Mouse (Mus musculus): ENCODE measurements around the gene Pdzk1.

- no peak for TF ChIP-seq POLR2A (IDR thresholded peaks at IDR 0.05; ENCODE audit: extremely low read depth, insufficient read depth, low read length)
- no peak for TF ChIP-seq CTCF (IDR thresholded peaks at IDR 0.05; ENCODE audit: extremely low read depth, insufficient read depth, low read length)
Observed at GRCm38 (mm10) chr3:96788506-96788905, 40.6 kb upstream of the Pdzk1 start.
